Mouse (Mus musculus): ENCODE data around the gene Fli1.

Fli1 gene

GRCm38 (mm10) chr9:32542212-32543039, at the start of gene Fli1:
Gene Fli1 (minus strand): TSS chr9:32542861.
- no peak for DNase-seq (ENCODE audit: low read depth, low spot score)

GRCm38 (mm10) chr9:32591732-32592582, 49.3 kb upstream of the Fli1 start:
- peak; percentile 67 for DNase-seq (ENCODE audit: low read depth, low spot score)

- no peak for DNase-seq (ENCODE audit: low read depth, low spot score)
These were observed 47.9 kb upstream of the Fli1 start for GRCm38 (mm10) chr9:32590571-32590970.

- DNase-seq (ENCODE audit: low read depth, low spot score) = peak; percentile 12
These were observed 47.2 kb upstream of the Fli1 start for GRCm38 (mm10) chr9:32589900-32590299.

GRCm38 (mm10) chr9:32585357-32585756, 42.7 kb upstream of the Fli1 start:
- no peak for DNase-seq (ENCODE audit: low read depth, low spot score)

GRCm38 (mm10) chr9:32583905-32584304, 41.2 kb upstream of the Fli1 start:
- DNase-seq (ENCODE audit: low read depth, low spot score) = no peak

- no peak for DNase-seq (ENCODE audit: low read depth, low spot score)
These were observed 39.4 kb upstream of the Fli1 start for GRCm38 (mm10) chr9:32581851-32582573.

- no peak for DNase-seq (ENCODE audit: low read depth, low spot score)
These were observed 35.8 kb upstream of the Fli1 start for GRCm38 (mm10) chr9:32578411-32578810.

GRCm38 (mm10) chr9:32573638-32574037, 31.0 kb upstream of the Fli1 start:
- DNase-seq (ENCODE audit: low read depth, low spot score) = no peak

GRCm38 (mm10) chr9:32571676-32572075, 29.0 kb upstream of the Fli1 start:
- no peak for DNase-seq (ENCODE audit: low read depth, low spot score)

GRCm38 (mm10) chr9:32570547-32570946, 27.9 kb upstream of the Fli1 start:
- DNase-seq (ENCODE audit: low read depth, low spot score) = no peak

- no peak for DNase-seq (ENCODE audit: low read depth, low spot score)
These were observed 26.6 kb upstream of the Fli1 start for GRCm38 (mm10) chr9:32569261-32569660.

GRCm38 (mm10) chr9:32567603-32568002, 24.9 kb upstream of the Fli1 start:
- no peak for DNase-seq (ENCODE audit: low read depth, low spot score)

- DNase-seq (ENCODE audit: low read depth, low spot score) = no peak
These were observed 22.6 kb upstream of the Fli1 start for GRCm38 (mm10) chr9:32565309-32565708.

- no peak for DNase-seq (ENCODE audit: low read depth, low spot score)
These were observed 20.2 kb upstream of the Fli1 start for GRCm38 (mm10) chr9:32562837-32563236.

GRCm38 (mm10) chr9:32562409-32562808, 19.7 kb upstream of the Fli1 start:
- no peak for DNase-seq (ENCODE audit: low read depth, low spot score)

GRCm38 (mm10) chr9:32561190-32561890, 18.7 kb upstream of the Fli1 start:
- DNase-seq (ENCODE audit: low read depth, low spot score) = no peak

GRCm38 (mm10) chr9:32559859-32560258, 17.2 kb upstream of the Fli1 start:
- DNase-seq (ENCODE audit: low read depth, low spot score) = no peak

- no peak for DNase-seq (ENCODE audit: low read depth, low spot score)
These were observed 16.8 kb upstream of the Fli1 start for GRCm38 (mm10) chr9:32559454-32559853.

- no peak for DNase-seq (ENCODE audit: low read depth, low spot score)
These were observed 13.7 kb upstream of the Fli1 start for GRCm38 (mm10) chr9:32556313-32556712.

GRCm38 (mm10) chr9:32555279-32555678, 12.6 kb upstream of the Fli1 start:
- no peak for DNase-seq (ENCODE audit: low read depth, low spot score)
